In genomic region chr2:77302655-77303348, GRCm38 (mm10) we compare ENCODE assay signal across 17 mouse cellular contexts. TPM values are rescaled to one million over a fixed set of nuclear protein-coding genes. Genes with fewer than 3 reads are reported as not detected.
DNase-seq lines count a peak whose midpoint lies in the region; ATAC-seq and TF ChIP-seq lines count a peak whose summit lies in the region.
"Had no signal": no experiment of that assay in that cellular context is flagged by ENCODE, and none has a peak within 500 bp of the region (broad histone marks: within the 10 kb centered on the region; RNA-seq: fewer than 3 reads in every experiment).

No protein-coding gene starts in this region.

- H3K27me3 ChIP-seq in midbrain, embryonic 11.5 days (ENCODE audit: control insufficient read depth, insufficient read depth, low read length), result no peaks in the 10 kb centered on the region
- no peaks in the 10 kb centered on the region for H3K27me3 ChIP-seq in midbrain, postnatal 0 days (ENCODE audit: insufficient read depth, low read length)
- no peaks in the 10 kb centered on the region for H3K27me3 ChIP-seq in kidney, embryonic 14.5 days (ENCODE audit: control insufficient read depth, insufficient read depth, low read length)
- H3K27me3 ChIP-seq in stomach, embryonic 16.5 days (ENCODE audit: control insufficient read depth, insufficient read depth, low read length), result no peaks in the 10 kb centered on the region
- H3K27me3 ChIP-seq: forebrain, embryonic 15.5 days; heart, embryonic 15.5 days; limb, embryonic 12.5 days; liver, embryonic 13.5 days had no signal

- WGBS in midbrain, embryonic 11.5 days, result 81% methylated on average over 6 of the region's 6 CpGs
- 79% methylated on average over 6 of the region's 6 CpGs for WGBS in midbrain, postnatal 0 days
- WGBS in kidney, embryonic 14.5 days, result 60% methylated on average over 6 of the region's 6 CpGs
- 70% methylated on average over 6 of the region's 6 CpGs for WGBS in stomach, embryonic 16.5 days

- no peak for TF ChIP-seq CTCF in midbrain, postnatal 0 days (IDR thresholded peaks at IDR 0.05)

- no peak overlapping the region for H3K4me2 ChIP-seq in midbrain, embryonic 11.5 days
- no peak overlapping the region for H3K4me2 ChIP-seq in midbrain, postnatal 0 days (ENCODE audit: low read depth, low read length, poor library complexity, severe bottlenecking)
- H3K4me2 ChIP-seq in kidney, embryonic 14.5 days (replicated peaks; ENCODE audit: low read depth, low read length), result no peak overlapping the region
- H3K4me2 ChIP-seq in stomach, embryonic 16.5 days (ENCODE audit: low read depth, low read length), result no peak overlapping the region
- H3K4me2 ChIP-seq: forebrain, embryonic 15.5 days; heart, embryonic 15.5 days; limb, embryonic 12.5 days; liver, embryonic 13.5 days had no signal

- H3K4me3 ChIP-seq in midbrain, embryonic 11.5 days (ENCODE audit: low read depth, low read length), result no peak overlapping the region
- no peak overlapping the region for H3K4me3 ChIP-seq in midbrain, postnatal 0 days (ENCODE audit: low read depth, low read length)
- H3K4me3 ChIP-seq in kidney, embryonic 14.5 days (ENCODE audit: low read length), result no peak overlapping the region
- no peak overlapping the region for H3K4me3 ChIP-seq in stomach, embryonic 16.5 days (replicated peaks; ENCODE audit: low read length)
- H3K4me3 ChIP-seq: forebrain, embryonic 15.5 days; heart, embryonic 15.5 days; limb, embryonic 12.5 days; liver, embryonic 13.5 days had no signal

- H3K4me1 ChIP-seq in midbrain, embryonic 11.5 days (ENCODE audit: control insufficient read depth, insufficient read depth, low read length), result no peaks in the 10 kb centered on the region
- no peaks in the 10 kb centered on the region for H3K4me1 ChIP-seq in midbrain, postnatal 0 days (ENCODE audit: insufficient read depth, low read length)
- no peaks in the 10 kb centered on the region for H3K4me1 ChIP-seq in kidney, embryonic 14.5 days (ENCODE audit: control insufficient read depth, insufficient read depth, low read length)
- no peaks in the 10 kb centered on the region for H3K4me1 ChIP-seq in stomach, embryonic 16.5 days (ENCODE audit: control insufficient read depth, insufficient read depth, low read length)
- H3K4me1 ChIP-seq: forebrain, embryonic 15.5 days; liver, embryonic 13.5 days had no signal

- H3K9me3 ChIP-seq in midbrain, embryonic 11.5 days (ENCODE audit: control insufficient read depth, low read length), result no peaks in the 10 kb centered on the region
- H3K9me3 ChIP-seq in midbrain, postnatal 0 days (ENCODE audit: low read length), result no peaks in the 10 kb centered on the region
- H3K9me3 ChIP-seq in kidney, embryonic 14.5 days (ENCODE audit: control insufficient read depth, low read length), result no peaks in the 10 kb centered on the region
- no peaks in the 10 kb centered on the region for H3K9me3 ChIP-seq in stomach, embryonic 16.5 days (replicated peaks; ENCODE audit: control insufficient read depth, low read length)
- H3K9me3 ChIP-seq: forebrain, embryonic 15.5 days; heart, embryonic 15.5 days; limb, embryonic 12.5 days; liver, embryonic 13.5 days had no signal

- no peak overlapping the region for H3K27ac ChIP-seq in midbrain, embryonic 11.5 days (ENCODE audit: low read depth, low read length)
- no peak overlapping the region for H3K27ac ChIP-seq in midbrain, postnatal 0 days (ENCODE audit: low read depth, low read length)
- H3K27ac ChIP-seq in kidney, embryonic 14.5 days (ENCODE audit: low read depth, low read length), result no peak overlapping the region
- H3K27ac ChIP-seq in stomach, embryonic 16.5 days (ENCODE audit: low read length), result peak overlapping the region; percentile 21; the same call in 1 of the 2 replicates
- H3K27ac ChIP-seq: forebrain, embryonic 15.5 days; heart, embryonic 15.5 days; limb, embryonic 12.5 days; liver, embryonic 13.5 days had no signal

- DNase-seq in midbrain, embryonic 11.5 days (ENCODE audit: low spot score, missing footprints), result peak; percentile 8
- DNase-seq in midbrain, postnatal 0 days (ENCODE audit: low spot score), result no peak
- peak; percentile 42 for DNase-seq in R1 (ENCODE audit: low read depth, low spot score)
- no peak for DNase-seq in adrenal gland, adult 2 months
- DNase-seq: adrenal gland, postnatal 25 days; B cell, adult 2 months; cerebellum, adult 11 months; cerebellum, postnatal 14 days; gastrocnemius, postnatal 36 days; liver, embryonic 13.5 days; thymus, postnatal 4 days had no signal

- H3K36me3 ChIP-seq in midbrain, embryonic 11.5 days (ENCODE audit: control insufficient read depth, insufficient read depth, low read length), result no peaks in the 10 kb centered on the region
- no peaks in the 10 kb centered on the region for H3K36me3 ChIP-seq in midbrain, postnatal 0 days (ENCODE audit: insufficient read depth, low read length)
- no peaks in the 10 kb centered on the region for H3K36me3 ChIP-seq in kidney, embryonic 14.5 days (ENCODE audit: control insufficient read depth, insufficient read depth, low read length)
- H3K36me3 ChIP-seq in stomach, embryonic 16.5 days (ENCODE audit: control insufficient read depth, insufficient read depth, low read length), result no peaks in the 10 kb centered on the region
- H3K36me3 ChIP-seq: forebrain, embryonic 15.5 days; heart, embryonic 15.5 days; limb, embryonic 12.5 days; liver, embryonic 13.5 days had no signal

- no peak for ATAC-seq in midbrain, embryonic 11.5 days (ENCODE audit: low FRiP score)
- no peak for ATAC-seq in midbrain, postnatal 0 days (ENCODE audit: low FRiP score)
- 0 out of 2 replicates have a peak, but pooled peaks have one; percentile 43 for ATAC-seq in kidney, embryonic 14.5 days (ENCODE audit: low FRiP score, low TSS enrichment)
- ATAC-seq in stomach, embryonic 16.5 days (ENCODE audit: insufficient read depth, low FRiP score), result peak; percentile 77; the same call in 1 of the 2 replicates
- no peak for ATAC-seq in megakaryocyte-erythroid progenitor cell, adult 5-6 weeks (replicated peaks; ENCODE audit: low FRiP score, low TSS enrichment, poor library complexity, severe bottlenecking)

- no peak overlapping the region for H3K9ac ChIP-seq in midbrain, embryonic 11.5 days (ENCODE audit: low read length)
- no peak overlapping the region for H3K9ac ChIP-seq in midbrain, postnatal 0 days (replicated peaks; ENCODE audit: low read length, poor library complexity, severe bottlenecking)
- H3K9ac ChIP-seq in kidney, embryonic 14.5 days (ENCODE audit: low read depth, low read length), result no peak overlapping the region
- H3K9ac ChIP-seq in stomach, embryonic 16.5 days (ENCODE audit: low read length), result no peak overlapping the region
- H3K9ac ChIP-seq: forebrain, embryonic 15.5 days; heart, embryonic 15.5 days; limb, embryonic 12.5 days; liver, embryonic 13.5 days had no signal

RNA-seq across cellular contexts. Expression of gene Sestd1, which starts 22.4 kb away (rescaled TPM):
- polyA plus RNA-seq in midbrain, embryonic 11.5 days (2014; fragmentation: Nextera tagmentation; extraction: Ambion mirVana), result 24.8 and 27.3 TPM in 2 replicates
- 52.6 and 64.0 TPM in 2 replicates for total RNA-seq in midbrain, postnatal 0 days (2014; rRNA removed)
- 21.6 and 23.7 TPM in 2 replicates for polyA plus RNA-seq in midbrain, postnatal 0 days (2015; fragmentation: Nextera tagmentation; extraction: Ambion mirVana)
- 20.1 and 37.6 TPM in 2 replicates for polyA plus RNA-seq in kidney, embryonic 14.5 days (2014; fragmentation: Nextera tagmentation; extraction: Ambion mirVana)
- polyA plus RNA-seq in stomach, embryonic 16.5 days (2015; fragmentation: Nextera tagmentation; extraction: Ambion mirVana), result 13.0 and 14.1 TPM in 2 replicates
- total RNA-seq in megakaryocyte-erythroid progenitor cell, adult 5-6 weeks (2014; fragmentation: Nextera tagmentation), result 1.3 and 2.0 TPM in 2 replicates
- total RNA-seq in megakaryocyte-erythroid progenitor cell, adult 5-6 weeks (2017), result 5.1 and 5.4 TPM in 2 replicates
- total RNA-seq in adrenal gland, adult 2 months (2021), result 10 to 100 TPM; 15.6 to 16.4 TPM
- 1.5 and 2.7 TPM in 2 replicates for polyA plus RNA-seq in adrenal gland, adult 2 months (2012; rRNA removed)

Comparison
In these comparisons a context has a peak if more than half of its experiments do, and no peak if none do; other contexts are left out.
1. DNase-seq: peak in midbrain, embryonic 11.5 days (single experiment) and R1 (single experiment); none in midbrain, postnatal 0 days (single experiment) and adrenal gland, adult 2 months (single experiment).
2. ATAC-seq: peak in kidney, embryonic 14.5 days (single experiment) and stomach, embryonic 16.5 days (single experiment); none in midbrain, embryonic 11.5 days (single experiment), midbrain, postnatal 0 days (single experiment) and megakaryocyte-erythroid progenitor cell, adult 5-6 weeks (single experiment).